Mouse (Mus musculus) myocyte (in vitro differentiated cells): ENCODE data around the gene Defb25. TPM values are rescaled to one million over a fixed set of nuclear protein-coding genes. Genes with fewer than 3 reads are reported as not detected.

Experiments used
- H3K27me3 ChIP-seq: one replicate; pipeline ENCODE4 v1.6.1; 2011; ENCODE audit not compliant: control insufficient read depth, insufficient read depth, insufficient read length
- H3K36me3 ChIP-seq: one replicate; pipeline ENCODE4 v1.6.1; 2011; ENCODE audit not compliant: control insufficient read depth, insufficient read depth
- H3K4me2 ChIP-seq: one replicate; pipeline ENCODE4 v1.6.1; 2011; ENCODE audit warnings: low read depth, control low read depth
- H3K4me3 ChIP-seq: one replicate; pipeline ENCODE4 v1.5.1; 2011; ENCODE audit warnings: mild to moderate bottlenecking, control low read depth, moderate library complexity
- H3K79me2 ChIP-seq: one replicate; pipeline ENCODE4 v1.6.1; 2011; ENCODE audit not compliant: control insufficient read depth, insufficient read depth
- H3ac ChIP-seq: one replicate; pipeline ENCODE4 v1.6.1; 2011; ENCODE audit not compliant: control insufficient read depth, insufficient read length
- CEBPB ChIP-seq: IDR thresholded peaks from 2 replicates; pipeline ENCODE4 v1.6.1; 2011; ENCODE audit warnings: mild to moderate bottlenecking, moderate library complexity; ENCODE audit not compliant: poor library complexity, insufficient read depth, severe bottlenecking
- E2F4 ChIP-seq: IDR thresholded peaks from one replicate; pipeline ENCODE4 v1.6.1; 2011; ENCODE audit warnings: mild to moderate bottlenecking, control low read depth, moderate library complexity; ENCODE audit not compliant: insufficient read depth
- MAX ChIP-seq: IDR thresholded peaks from one replicate; pipeline ENCODE4 v1.6.1; 2011; ENCODE audit warnings: low read depth, mild to moderate bottlenecking, control low read depth
- MYOD1 ChIP-seq, 3 experiments: IDR thresholded peaks; one replicate each; pipeline ENCODE4 v1.6.1; 2011; ENCODE audit warnings: control low read depth in 2 of 3, low read depth in 2 of 3, mild to moderate bottlenecking in 2 of 3, moderate library complexity in 1 of 3; ENCODE audit not compliant: insufficient read length in 2 of 3, control insufficient read depth in 1 of 3
- MYOG ChIP-seq, 3 experiments: IDR thresholded peaks; one replicate each; pipeline ENCODE4 v1.6.1; 2011; ENCODE audit warnings: control low read depth in 2 of 3, low read depth in 2 of 3, mild to moderate bottlenecking in 2 of 3; ENCODE audit not compliant: insufficient read length in 2 of 3, control insufficient read depth in 1 of 3, insufficient read depth in 1 of 3
- POLR2A ChIP-seq: IDR thresholded peaks from one replicate; pipeline ENCODE4 v1.6.1; 2011; ENCODE audit warnings: low read depth, mild to moderate bottlenecking, control low read depth, moderate library complexity; ENCODE audit not compliant: insufficient read length
- POLR2AphosphoS2 ChIP-seq: IDR thresholded peaks from one replicate; pipeline ENCODE4 v1.6.1; 2011; ENCODE audit warnings: low read depth, control low read depth; ENCODE audit not compliant: insufficient read length
- REST ChIP-seq: IDR thresholded peaks from one replicate; pipeline ENCODE4 v1.6.1; 2011; ENCODE audit warnings: mild to moderate bottlenecking, control low read depth, moderate library complexity; ENCODE audit not compliant: insufficient read depth, insufficient read length
- SRF ChIP-seq: IDR thresholded peaks from one replicate; pipeline ENCODE4 v1.6.1; 2011; ENCODE audit warnings: low read depth; ENCODE audit not compliant: control insufficient read depth, insufficient read length
- TCF12 ChIP-seq: IDR thresholded peaks from one replicate; pipeline ENCODE4 v1.6.1; 2011; ENCODE audit warnings: mild to moderate bottlenecking, control low read depth; ENCODE audit not compliant: poor library complexity, insufficient read depth, severe bottlenecking
- TCF3 ChIP-seq: IDR thresholded peaks from one replicate; pipeline ENCODE4 v1.6.1; 2011; ENCODE audit warnings: low read depth, control low read depth; ENCODE audit not compliant: insufficient read length
- USF1 ChIP-seq: IDR thresholded peaks from one replicate; pipeline ENCODE4 v1.6.1; 2011; ENCODE audit warnings: low read depth, mild to moderate bottlenecking, control low read depth, moderate library complexity
- polyA plus RNA-seq: library from polyadenylated mRNA; unstranded; fragments of >200 nt; fragmentation: generic; extraction: Trizol; gene quantifications from one replicate; pipeline ENCODE4 v1.2.1, GENCODE M21; 2012; ENCODE audit warnings: missing spikeins

The Defb25 gene
- polyA plus RNA-seq, 1 experiment: 8.8 TPM

GRCm38 (mm10) chr2:152636246-152637005 is 13.6 kb upstream of the Defb25 start:
- H3K4me3 ChIP-seq: peak overlapping the region; percentile 19
- H3K27me3 ChIP-seq: no peaks in the 10 kb centered on the region
- peak overlapping the region; percentile 85 for H3K4me2 ChIP-seq

GRCm38 (mm10) chr2:152634311-152634710 is 11.5 kb upstream of the Defb25 start:
- Histone ChIP-seq H3ac (no peak overlapping the region), H3K36me3 (no peaks in the 10 kb centered on the region), H3K27me3 (no peaks in the 10 kb centered on the region), H3K4me2 (no peak overlapping the region), H3K79me2 (peaks cover 4% of the 10 kb centered on the region), H3K4me3 (no peak overlapping the region)
- TF ChIP-seq TCF3 (no peak), POLR2AphosphoS2 (no peak), E2F4 (no peak), MAX (no peak), MYOG (IDR thresholded peaks at IDR 0.05; ENCODE audit: control insufficient read depth in 1 of 3, insufficient read depth in 1 of 3, insufficient read length in 2 of 3, low read depth in 2 of 3) (no peak), POLR2A (no peak), TCF12 (no peak), REST (no peak), CEBPB (no peak), SRF (no peak), USF1 (no peak), MYOD1 (IDR thresholded peaks at IDR 0.05; ENCODE audit: control insufficient read depth in 1 of 3, insufficient read length in 2 of 3, low read depth in 2 of 3) (no peak)

More at GRCm38 (mm10) chr2:152636246-152637005, 13.6 kb upstream of the Defb25 start:
- H3K36me3 ChIP-seq: no peaks in the 10 kb centered on the region
- TF ChIP-seq MYOG (IDR thresholded peaks at IDR 0.05; ENCODE audit: control insufficient read depth in 1 of 3, insufficient read depth in 1 of 3, insufficient read length in 2 of 3, low read depth in 2 of 3): peak; percentile 12 to 85 (median 12)
- TF ChIP-seq USF1: no peak
- TF ChIP-seq MYOD1 (IDR thresholded peaks at IDR 0.05; ENCODE audit: control insufficient read depth in 1 of 3, insufficient read length in 2 of 3, low read depth in 2 of 3): peak in 2 of 3 experiments; percentile 52 to 72
- peak; percentile 38 for TF ChIP-seq POLR2A
- peak; percentile 51 for TF ChIP-seq TCF12
- no peak overlapping the region for H3ac ChIP-seq
- H3K79me2 ChIP-seq: no peaks in the 10 kb centered on the region

- TF ChIP-seq REST (no peak), MYOD1 (IDR thresholded peaks at IDR 0.05; ENCODE audit: control insufficient read depth in 1 of 3, insufficient read length in 2 of 3, low read depth in 2 of 3) (no peak), MYOG (IDR thresholded peaks at IDR 0.05; ENCODE audit: control insufficient read depth in 1 of 3, insufficient read depth in 1 of 3, insufficient read length in 2 of 3, low read depth in 2 of 3) (no peak), TCF12 (no peak), MAX (no peak), CEBPB (no peak), E2F4 (no peak), POLR2AphosphoS2 (no peak), POLR2A (no peak), USF1 (no peak), SRF (no peak), TCF3 (no peak)
- Histone ChIP-seq H3K4me2 (no peak overlapping the region), H3K36me3 (no peaks in the 10 kb centered on the region), H3K4me3 (no peak overlapping the region), H3ac (no peak overlapping the region), H3K27me3 (no peaks in the 10 kb centered on the region), H3K79me2 (peaks cover 5% of the 10 kb centered on the region)
Measured at GRCm38 (mm10) chr2:152633334-152633733, 10.5 kb upstream of the Defb25 start.

GRCm38 (mm10) chr2:152629904-152630303 is 7.1 kb upstream of the Defb25 start:
- peaks cover 23% of the 10 kb centered on the region for H3K79me2 ChIP-seq
- H3ac ChIP-seq: no peak overlapping the region
- H3K4me2 ChIP-seq: peak overlapping the region; percentile 85
- TF ChIP-seq E2F4 (no peak), SRF (no peak), TCF12 (no peak), MYOG (IDR thresholded peaks at IDR 0.05; ENCODE audit: control insufficient read depth in 1 of 3, insufficient read depth in 1 of 3, insufficient read length in 2 of 3, low read depth in 2 of 3) (no peak), MYOD1 (IDR thresholded peaks at IDR 0.05; ENCODE audit: control insufficient read depth in 1 of 3, insufficient read length in 2 of 3, low read depth in 2 of 3) (no peak), REST (no peak), CEBPB (no peak), USF1 (no peak), MAX (no peak), POLR2A (no peak), TCF3 (no peak), POLR2AphosphoS2 (no peak)
- H3K27me3 ChIP-seq: no peaks in the 10 kb centered on the region
- peak overlapping the region; percentile 87 for H3K4me3 ChIP-seq
- no peaks in the 10 kb centered on the region for H3K36me3 ChIP-seq
